Mouse (Mus musculus): Measurements from ENCODE around the gene Olfr324. TPM values are rescaled to one million over a fixed set of nuclear protein-coding genes. Genes with fewer than 3 reads are reported as not detected.

The Olfr324 gene
- not detected for total RNA-seq (2021)

- no peak for DNase-seq (ENCODE audit: low spot score)
- intact Hi-C loops (cut with DNase I) = no loop called here
These were observed at the start of gene Olfr324 for GRCm38 (mm10) chr11:58594814-58595213. Gene Olfr324, plus strand, starts transcription at chr11:58595114.

GRCm38 (mm10) chr11:58546322-58546721 lies 48.6 kb upstream of the Olfr324 start, which contains the start of gene Olfr329-ps:
Gene Olfr329-ps, minus strand, starts transcription at chr11:58546422.
- intact Hi-C loops (cut with DNase I) = no loop called here
- no peak for DNase-seq (ENCODE audit: low spot score)

- intact Hi-C loops (cut with DNase I) = no loop called here
- no peak for DNase-seq (ENCODE audit: low spot score)
These were observed 39.4 kb upstream of the Olfr324 start, which contains the start of gene Olfr328 for GRCm38 (mm10) chr11:58555536-58555935. Gene Olfr328, minus strand, starts transcription at chr11:58555636.

- peak; percentile 10 for DNase-seq (ENCODE audit: low spot score)
- intact Hi-C loops (cut with DNase I) = no loop called here
These were observed 24.5 kb upstream of the Olfr324 start, which contains the start of gene Olfr224 for GRCm38 (mm10) chr11:58570405-58570804. Gene Olfr224, minus strand, starts transcription at chr11:58570553.

GRCm38 (mm10) chr11:58577430-58577829 lies 17.5 kb upstream of the Olfr324 start, which contains the start of gene Olfr325:
Gene Olfr325, plus strand, starts transcription at chr11:58577730.
- DNase-seq (ENCODE audit: low spot score) = no peak
- intact Hi-C loops (cut with DNase I) = no loop called here

GRCm38 (mm10) chr11:58578636-58579035 lies 16.3 kb upstream of the Olfr324 start:
- no peak for DNase-seq (ENCODE audit: low spot score)
- intact Hi-C loops (cut with DNase I) = no loop called here

- no peak for DNase-seq (ENCODE audit: low spot score)
These were observed 7.0 kb upstream of the Olfr324 start for GRCm38 (mm10) chr11:58587898-58588348.

GRCm38 (mm10) chr11:58588620-58589250 lies 6.2 kb upstream of the Olfr324 start:
- intact Hi-C loops (cut with DNase I) = loop anchor here (5.0 kb wide), 2 partner anchors 186 to 351 kb away; no protein-coding TSS in a partner anchor
- DNase-seq (ENCODE audit: low spot score) = no peak

More at GRCm38 (mm10) chr11:58587898-58588348, 7.0 kb upstream of the Olfr324 start:
- intact Hi-C loops (cut with DNase I) = loop anchor here (5.0 kb wide), 2 partner anchors 186 to 351 kb away; no protein-coding TSS in a partner anchor

GRCm38 (mm10) chr11:58597837-58598236 lies 2.9 kb downstream of the Olfr324 start:
- intact Hi-C loops (cut with DNase I) = no loop called here
- DNase-seq (ENCODE audit: low spot score) = no peak

GRCm38 (mm10) chr11:58602062-58602461 lies 7.1 kb downstream of the Olfr324 start:
- DNase-seq (ENCODE audit: low spot score) = no peak
- intact Hi-C loops (cut with DNase I) = no loop called here

GRCm38 (mm10) chr11:58602800-58603560 lies 8.1 kb downstream of the Olfr324 start:
- DNase-seq (ENCODE audit: low spot score) = no peak
- intact Hi-C loops (cut with DNase I) = no loop called here

- no peak for DNase-seq (ENCODE audit: low spot score)
- intact Hi-C loops (cut with DNase I) = no loop called here
These were observed 9.8 kb downstream of the Olfr324 start for GRCm38 (mm10) chr11:58604688-58605087.

- intact Hi-C loops (cut with DNase I) = no loop called here
- DNase-seq (ENCODE audit: low spot score) = no peak
These were observed 10.3 kb downstream of the Olfr324 start for GRCm38 (mm10) chr11:58605228-58605627.

GRCm38 (mm10) chr11:58606177-58606919 lies 11.4 kb downstream of the Olfr324 start:
- DNase-seq (ENCODE audit: low spot score) = no peak
- intact Hi-C loops (cut with DNase I) = no loop called here

- intact Hi-C loops (cut with DNase I) = no loop called here
These were observed 12.1 kb downstream of the Olfr324 start for GRCm38 (mm10) chr11:58607030-58607429.

GRCm38 (mm10) chr11:58613359-58613758 lies 18.4 kb downstream of the Olfr324 start:
- intact Hi-C loops (cut with DNase I) = no loop called here
- no peak for DNase-seq (ENCODE audit: low spot score)

More at GRCm38 (mm10) chr11:58607030-58607429, 12.1 kb downstream of the Olfr324 start:
- no peak for DNase-seq (ENCODE audit: low spot score)

- DNase-seq (ENCODE audit: low spot score) = no peak
- intact Hi-C loops (cut with DNase I) = no loop called here
These were observed 19.6 kb downstream of the Olfr324 start for GRCm38 (mm10) chr11:58614526-58614925.

- intact Hi-C loops (cut with DNase I) = loop anchor here (2.0 kb wide), 1 partner anchor 15 kb away; no protein-coding TSS in a partner anchor
These were observed 21.1 kb downstream of the Olfr324 start, which contains the start of gene 2210407C18Rik for GRCm38 (mm10) chr11:58615975-58616374. Gene 2210407C18Rik, minus strand, starts transcription at chr11:58616075.

GRCm38 (mm10) chr11:58618369-58618768 lies 23.5 kb downstream of the Olfr324 start:
- intact Hi-C loops (cut with DNase I) = no loop called here
- no peak for DNase-seq (ENCODE audit: low spot score)

More at GRCm38 (mm10) chr11:58615975-58616374, 21.1 kb downstream of the Olfr324 start, which contains the start of gene 2210407C18Rik:
- no peak for DNase-seq (ENCODE audit: low spot score)

GRCm38 (mm10) chr11:58618793-58619192 lies 23.9 kb downstream of the Olfr324 start:
- intact Hi-C loops (cut with DNase I) = no loop called here
- DNase-seq (ENCODE audit: low spot score) = no peak

Data from heart, postnatal 25 days (tissue).